Mouse (Mus musculus) frontal cortex, adult (tissue): ENCODE results near the gene Cyp1a2.

Experiments
- ATAC-seq: cut with Nextera tagmentation; 2 replicates; pipeline ENCODE4 v1.9.2; 2017; ENCODE audit warnings: mild to moderate bottlenecking, moderate library complexity, mixed read lengths; ENCODE audit not compliant: low TSS enrichment

Gene Cyp1a2

DNA sequence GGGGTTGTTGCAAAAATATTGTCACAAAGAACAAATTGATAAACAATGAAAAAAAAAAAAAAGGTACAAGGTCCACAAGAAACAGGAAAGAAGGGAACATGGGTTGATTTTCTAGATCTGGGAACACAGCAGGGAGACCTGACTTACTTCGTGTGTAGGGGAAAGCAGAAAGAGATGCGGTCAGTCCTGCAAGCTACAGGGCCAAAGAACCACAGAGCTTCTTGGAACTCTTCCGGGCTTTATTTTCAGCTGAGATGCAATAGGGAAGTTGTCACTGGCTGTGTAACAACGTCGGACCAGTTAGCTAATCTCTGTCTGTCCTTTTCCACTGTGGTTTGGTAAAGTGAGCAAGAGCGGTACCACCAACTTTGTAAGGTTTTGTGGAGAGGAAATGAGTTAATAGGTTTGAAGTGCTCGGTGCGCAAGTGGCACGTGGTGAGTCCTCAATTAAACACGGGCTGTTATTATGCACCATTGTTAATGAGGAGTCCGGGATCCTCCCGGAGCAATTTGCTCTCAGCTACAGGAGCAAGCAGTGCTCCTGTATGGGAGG is 36.9 kb downstream of the Cyp1a2 start:
- ATAC-seq, result no peak

DNA sequence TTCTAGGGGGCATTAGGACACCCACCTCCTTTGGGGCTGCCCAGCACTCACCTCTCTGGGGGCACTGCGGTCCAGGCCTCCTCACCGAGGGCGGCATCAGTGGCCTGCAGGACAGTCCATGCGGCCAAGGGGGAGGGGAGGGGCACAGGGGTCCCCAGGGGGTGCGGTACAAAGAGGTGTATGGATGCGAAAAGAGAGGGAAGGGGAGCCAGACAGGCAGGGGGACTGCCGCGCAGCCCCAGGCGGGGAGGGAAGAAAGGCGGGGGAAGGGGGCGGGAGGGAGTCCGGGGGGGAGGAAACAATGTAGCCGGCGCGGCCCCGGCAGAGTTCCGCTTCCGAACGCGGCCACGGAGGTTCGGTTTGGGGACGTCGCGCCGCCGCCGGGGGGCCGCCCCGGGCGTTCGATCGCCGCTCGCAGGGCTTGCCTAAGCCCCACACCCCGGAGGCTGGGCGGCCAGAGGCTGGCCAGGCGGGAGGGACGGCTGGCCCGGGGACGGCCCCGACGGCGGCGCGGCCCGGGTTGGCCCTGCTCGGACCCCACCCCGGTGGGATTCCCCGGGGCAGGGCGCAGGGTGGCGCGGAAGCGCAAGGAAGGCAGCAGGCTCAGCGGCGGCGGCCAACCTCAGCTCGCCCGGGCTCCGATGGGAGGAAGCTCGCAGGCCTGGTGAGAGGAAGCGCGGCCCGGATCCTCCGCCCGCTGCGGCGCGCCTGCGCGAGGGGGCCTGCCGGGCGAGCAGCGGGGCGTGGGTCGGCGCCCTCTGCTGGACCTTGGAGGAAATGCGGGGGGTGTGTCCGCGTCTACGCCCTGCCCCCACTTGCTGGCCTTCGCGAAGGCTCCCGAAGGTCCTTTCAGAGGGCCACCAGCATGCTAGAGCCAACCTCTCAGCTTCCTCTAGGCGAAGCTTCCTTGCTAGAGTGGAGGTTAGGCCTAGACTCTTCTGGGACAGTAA is 38.3 kb downstream of the Cyp1a2 start:
- peak; percentile 91 for ATAC-seq

DNA sequence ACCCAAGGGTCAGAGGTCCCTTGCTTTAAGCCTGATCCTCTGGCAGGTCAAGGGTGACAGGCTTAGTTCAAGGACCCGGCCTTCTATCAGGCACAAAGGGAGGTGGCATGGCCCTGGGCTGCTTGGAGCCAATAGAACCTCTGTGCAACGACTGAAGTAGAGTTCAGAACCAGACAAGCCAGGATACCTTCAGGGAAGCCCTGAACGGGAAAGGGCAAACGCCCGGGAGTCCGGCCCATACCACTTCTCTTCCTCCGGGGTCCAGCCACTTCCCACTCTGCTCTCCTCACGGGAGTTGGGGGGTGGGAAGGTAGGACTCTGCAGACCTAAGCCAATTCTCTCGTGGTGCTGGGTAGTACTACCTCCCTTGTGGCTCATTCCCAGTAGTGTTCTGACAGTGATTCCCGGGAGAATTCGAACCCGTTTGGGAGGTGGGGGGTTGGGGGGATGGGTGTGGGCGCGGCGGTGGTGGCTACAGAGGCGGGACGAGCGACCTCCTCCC is 39.0 kb downstream of the Cyp1a2 start:
- ATAC-seq, result no peak

DNA sequence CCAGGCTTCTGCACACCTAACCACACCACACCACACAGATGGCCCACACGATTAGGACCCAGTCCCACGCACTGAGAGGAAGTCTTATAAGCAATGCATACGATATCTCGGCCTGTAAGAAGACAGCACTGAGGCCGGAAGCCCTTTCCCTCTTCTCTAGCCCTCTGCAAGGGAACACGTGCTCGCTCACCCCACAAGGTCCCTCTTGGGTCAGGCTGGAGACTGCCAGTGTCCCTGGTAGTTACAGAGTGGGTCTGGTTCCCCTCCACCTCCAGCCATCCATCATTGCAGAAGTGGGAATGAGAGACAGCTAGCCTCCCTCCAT is 39.7 kb downstream of the Cyp1a2 start:
- ATAC-seq, result no peak

DNA sequence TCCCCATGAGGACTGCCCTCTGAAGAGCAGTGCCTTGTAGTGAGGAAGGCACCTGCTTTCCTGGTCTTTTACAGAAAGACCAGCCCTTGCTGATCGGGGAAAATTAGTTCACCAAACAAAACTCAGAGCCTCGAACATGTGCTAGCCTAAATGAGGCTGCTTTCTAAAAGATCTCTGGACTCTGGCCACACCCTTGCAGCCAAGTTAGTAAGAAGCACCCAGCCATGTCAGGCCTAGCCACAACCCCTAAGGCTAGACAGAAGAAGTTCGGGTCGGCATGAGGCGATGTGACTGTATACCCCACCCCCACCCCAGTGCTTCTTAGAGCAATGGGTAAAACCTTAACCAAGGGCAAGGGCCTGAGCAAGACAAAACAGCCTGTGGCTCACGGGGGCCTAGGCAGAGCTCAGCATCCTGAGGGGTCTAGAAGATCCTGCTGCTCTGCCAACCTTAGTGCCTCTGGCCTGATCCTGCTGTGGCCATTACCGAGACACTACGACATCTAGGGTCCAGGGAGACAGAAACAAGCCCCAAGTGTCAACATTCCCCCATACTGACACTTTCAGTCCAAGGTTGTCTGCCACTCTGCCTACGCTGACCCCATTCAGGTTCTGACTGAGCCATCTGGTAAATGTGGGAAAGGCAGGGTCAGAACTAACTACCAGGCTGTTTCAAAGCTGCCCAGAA is 40.2 kb downstream of the Cyp1a2 start:
- ATAC-seq, result no peak

DNA sequence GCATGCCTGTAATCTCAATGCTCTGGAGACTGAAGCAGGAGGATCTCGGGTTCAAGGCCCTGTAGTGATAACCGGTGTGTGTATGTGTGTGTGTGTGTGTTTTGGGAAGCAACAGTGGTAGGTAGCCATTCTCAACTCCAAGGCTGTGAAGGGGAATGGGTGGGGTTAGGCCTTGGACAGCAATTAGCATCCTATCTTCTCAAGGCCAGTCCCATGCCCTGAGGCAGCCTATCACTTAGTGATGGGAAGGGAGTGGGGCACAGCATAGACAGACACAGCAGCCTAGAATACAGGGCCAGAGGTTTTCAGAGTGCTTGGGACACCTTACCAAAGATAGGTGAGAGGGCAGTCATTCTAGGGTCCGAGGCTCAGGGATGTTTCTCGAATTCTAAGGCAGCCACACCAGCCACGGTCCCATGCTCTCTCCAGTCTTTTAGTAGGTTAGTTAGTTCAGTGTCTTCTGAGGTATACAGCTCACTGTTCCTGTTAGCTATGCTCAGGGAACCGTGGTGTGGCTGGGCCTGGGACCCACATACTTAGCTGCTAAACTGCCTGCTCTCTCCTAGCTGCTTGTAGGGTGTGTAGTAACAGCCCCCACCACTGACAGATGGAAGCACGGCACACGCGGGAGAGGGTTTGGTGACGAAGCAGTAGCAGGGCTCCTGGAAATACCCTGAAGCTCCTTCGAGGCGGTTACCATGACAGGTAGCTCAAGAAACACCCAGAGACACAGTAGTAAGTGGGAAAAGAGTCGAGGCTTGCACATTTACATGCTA is 41.5 kb downstream of the Cyp1a2 start:
- no peak for ATAC-seq

DNA sequence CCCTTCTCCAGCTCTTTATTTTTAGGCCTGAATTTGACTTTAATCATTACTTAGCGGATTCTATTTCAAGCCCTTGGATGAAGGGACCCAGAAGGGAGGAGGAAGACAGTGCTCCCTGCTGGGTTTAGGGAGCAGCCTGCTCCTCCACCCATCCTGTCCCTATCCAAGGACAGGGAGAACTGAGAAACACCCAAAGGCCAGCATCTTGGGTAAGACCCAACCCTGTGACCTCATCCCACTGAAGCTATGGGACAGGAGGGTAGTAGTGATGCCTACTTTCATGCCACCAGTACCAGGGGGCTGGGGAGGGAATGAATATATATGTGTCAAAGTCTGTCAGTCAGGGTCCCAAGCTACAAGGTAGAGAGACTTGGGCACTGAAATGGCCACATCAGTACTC is 42.5 kb downstream of the Cyp1a2 start:
- no peak; the same call in 1 of the 2 replicates for ATAC-seq

DNA sequence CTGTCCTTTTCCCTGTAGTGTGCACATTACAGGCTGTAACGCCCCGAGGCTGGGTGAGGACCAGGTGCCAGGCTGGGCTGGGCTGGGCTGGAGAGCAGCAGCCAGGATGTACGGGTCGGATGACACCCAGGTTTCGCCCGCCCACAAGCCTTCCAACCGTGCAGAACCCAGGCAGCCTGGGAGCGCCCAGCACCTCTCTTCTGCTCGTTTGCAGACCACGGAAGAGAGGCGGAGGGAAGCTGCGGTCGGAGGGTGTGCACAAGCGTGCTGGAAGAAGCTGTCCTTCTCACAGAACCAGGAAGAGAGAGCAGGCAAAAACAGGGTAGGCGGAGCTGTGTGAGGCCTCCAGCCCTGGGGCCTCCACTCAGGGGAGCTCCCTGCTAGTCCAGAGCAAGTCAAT is 43.1 kb downstream of the Cyp1a2 start:
- peak; percentile 38; the same call in 1 of the 2 replicates for ATAC-seq

DNA sequence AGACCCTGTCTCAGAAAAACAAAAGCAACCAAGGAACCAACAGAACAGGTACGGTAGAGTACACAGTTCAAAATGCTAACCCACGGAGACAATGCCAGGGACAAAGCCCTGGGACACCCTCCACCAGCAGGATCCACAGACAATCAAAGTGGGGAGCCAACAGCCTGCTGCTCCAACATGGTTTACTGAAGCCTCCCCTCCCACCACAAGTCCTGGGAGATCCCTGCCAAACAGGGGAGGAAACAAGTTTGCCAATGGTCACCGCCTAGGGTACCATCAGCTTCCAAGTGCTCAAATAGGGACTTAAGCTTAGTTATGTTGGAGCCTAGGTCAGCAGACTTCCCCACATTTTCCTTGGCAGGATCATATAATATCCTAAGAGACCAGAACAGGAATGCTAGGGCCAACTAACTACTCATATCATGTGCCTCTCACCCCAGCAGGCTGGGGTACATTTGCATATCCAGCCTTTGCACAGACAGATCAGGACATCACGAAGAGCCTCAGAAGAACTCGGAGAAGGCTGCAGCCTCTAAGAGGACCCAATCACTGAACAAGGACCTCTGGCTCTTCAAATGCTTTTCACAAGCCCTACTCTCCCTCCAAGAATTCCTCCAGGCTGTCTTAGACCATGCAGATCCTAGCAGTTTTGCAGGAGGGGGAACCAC is 43.7 kb downstream of the Cyp1a2 start:
- ATAC-seq, result no peak

DNA sequence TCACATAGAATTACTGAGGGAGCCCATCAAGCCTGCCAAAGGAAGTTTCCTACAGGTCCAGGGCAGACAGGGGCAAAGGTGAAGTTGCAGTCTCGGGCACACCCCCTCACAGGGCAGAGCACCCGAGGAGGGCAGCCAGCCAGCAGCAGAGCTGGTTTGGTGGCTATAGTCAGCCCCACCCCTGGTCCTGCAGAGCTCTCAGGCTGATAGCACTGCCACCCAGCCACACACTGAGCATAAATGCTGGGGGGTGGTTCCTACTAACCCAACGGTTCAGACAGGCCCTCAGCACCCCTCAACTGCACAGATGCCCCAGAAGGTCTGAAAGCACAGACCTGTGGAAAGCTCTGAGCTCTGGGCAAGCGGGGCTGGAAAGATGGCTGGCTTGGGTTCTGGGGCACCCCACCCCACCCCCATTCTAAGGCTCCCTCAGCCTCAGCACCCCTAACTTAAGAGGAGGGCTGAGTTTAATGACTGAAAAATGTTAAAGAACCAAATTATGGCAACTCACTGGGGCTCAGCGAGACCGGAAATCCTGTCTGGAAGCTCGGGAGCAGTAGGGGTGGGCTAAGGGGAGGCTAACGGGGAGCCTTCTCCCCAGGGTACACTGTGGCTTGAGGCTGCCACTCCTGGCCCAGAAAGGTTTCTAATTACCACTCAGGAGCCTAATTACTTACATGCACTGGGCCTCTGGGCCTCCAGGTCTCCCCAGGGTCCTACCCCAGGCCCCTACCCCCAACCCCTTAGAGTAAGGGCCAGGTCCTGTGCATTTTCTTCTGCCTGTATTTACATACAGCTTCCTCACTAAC is 44.6 kb downstream of the Cyp1a2 start:
- no peak for ATAC-seq

DNA sequence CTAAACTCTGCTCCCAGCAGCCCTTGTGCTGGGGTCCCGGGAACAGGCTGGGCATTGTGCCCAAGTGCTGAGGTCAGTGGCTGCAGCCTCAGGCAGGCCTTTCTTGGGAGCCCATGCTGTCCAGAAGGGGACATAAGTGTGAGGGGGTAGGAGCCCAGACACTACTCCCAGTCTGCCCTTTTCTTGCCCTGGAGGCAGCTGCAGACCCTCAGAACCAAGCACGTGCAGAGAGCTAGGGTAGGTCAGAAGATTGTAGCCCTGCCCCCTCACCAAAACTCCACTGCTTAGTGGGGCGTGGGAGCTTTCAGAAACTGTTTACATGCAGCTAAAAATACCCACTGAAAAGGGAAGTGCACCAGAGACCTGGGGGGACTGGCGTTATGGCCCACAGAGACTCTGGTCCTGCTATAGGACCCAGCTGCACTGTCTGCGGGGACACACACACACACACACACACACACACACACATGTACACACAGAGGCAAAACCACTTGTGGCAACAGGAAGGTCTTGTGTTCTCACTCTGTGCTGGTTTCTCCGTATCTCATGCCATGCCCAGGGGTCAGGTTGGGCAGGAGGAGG is 45.7 kb downstream of the Cyp1a2 start:
- ATAC-seq, result no peak

DNA sequence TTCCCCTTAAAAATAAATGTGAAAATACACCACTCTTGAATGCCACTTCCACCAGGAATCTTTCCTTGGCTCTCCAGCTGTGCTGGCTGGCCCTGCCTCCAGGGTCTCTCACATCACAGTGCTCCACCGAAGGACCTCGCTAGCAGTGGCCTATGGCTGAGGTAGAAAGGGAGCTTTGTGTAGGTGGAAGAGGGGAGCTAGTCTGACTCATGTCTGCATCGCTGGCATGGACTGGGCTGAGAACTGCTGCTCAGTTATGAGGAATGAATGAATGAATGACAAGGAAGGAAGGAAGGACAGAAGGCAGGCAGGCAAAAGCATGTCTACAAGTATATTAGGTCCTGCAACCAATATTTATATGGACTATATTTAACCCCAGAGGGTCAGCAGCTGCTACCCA is 46.2 kb downstream of the Cyp1a2 start:
- no peak for ATAC-seq

DNA sequence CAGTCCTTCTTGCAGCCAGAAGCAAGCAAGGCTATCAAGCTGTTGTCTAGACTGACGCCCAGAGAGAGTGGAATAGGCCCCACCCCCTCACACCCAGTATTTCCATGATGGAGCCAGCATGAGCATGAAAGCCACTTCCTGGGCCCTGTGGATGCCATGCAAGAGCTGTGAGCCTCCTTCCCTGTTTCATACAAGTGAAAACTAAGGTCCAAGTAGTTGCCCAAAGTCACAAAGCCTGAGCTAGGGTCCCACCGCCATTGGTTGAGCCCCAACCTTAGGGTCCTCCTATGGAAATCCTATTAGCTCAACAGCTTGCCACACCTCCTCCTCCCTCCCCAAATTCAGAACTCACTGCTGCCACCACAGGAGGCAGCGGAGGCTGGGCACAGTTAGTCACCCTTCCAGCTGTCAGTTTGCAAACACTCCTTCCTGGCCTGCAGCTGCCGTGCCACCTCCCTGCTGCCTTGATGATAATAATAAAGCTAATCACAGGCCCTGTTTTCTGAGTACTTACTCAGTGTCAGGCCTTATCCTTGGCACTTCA is 50.0 kb downstream of the Cyp1a2 start:
- peak; percentile 72 for ATAC-seq

DNA sequence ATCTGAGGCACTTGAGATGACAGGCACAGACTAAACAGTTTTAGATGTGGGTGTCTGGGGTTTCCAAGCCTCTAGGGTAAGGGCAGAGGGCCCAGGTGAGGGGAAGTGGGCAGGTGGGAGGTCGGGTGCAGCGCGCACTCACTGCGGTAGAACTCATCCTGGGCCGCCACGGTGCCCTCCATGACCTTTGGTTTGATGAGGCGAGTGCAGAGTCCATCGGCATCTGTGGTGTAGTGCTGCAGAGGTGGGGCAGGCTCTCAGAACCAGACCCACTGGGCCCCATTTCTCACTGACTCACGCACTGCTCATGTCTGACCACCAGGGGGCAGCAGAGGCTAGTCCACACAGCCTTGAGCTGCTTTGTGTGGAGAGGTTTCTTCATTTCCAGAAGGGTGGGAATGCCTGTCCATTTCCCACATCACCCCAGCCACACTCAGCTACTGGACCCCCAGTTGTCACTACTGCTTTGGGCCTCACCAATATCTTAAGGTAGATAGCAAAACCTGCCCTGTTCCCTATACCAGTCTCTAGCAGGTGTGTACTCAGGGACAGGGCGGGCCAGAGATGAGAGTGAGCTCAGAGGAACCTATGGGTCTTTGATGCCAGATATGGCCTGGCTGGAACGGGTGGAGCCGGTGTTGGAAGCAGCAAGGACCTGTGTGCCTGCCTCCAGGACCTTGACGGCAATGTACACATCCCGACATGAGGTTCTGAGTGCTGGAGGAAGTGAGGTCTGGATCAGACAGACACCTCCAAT is 54.2 kb downstream of the Cyp1a2 start:
- peak; percentile 78; the same call in 1 of the 2 replicates for ATAC-seq

DNA sequence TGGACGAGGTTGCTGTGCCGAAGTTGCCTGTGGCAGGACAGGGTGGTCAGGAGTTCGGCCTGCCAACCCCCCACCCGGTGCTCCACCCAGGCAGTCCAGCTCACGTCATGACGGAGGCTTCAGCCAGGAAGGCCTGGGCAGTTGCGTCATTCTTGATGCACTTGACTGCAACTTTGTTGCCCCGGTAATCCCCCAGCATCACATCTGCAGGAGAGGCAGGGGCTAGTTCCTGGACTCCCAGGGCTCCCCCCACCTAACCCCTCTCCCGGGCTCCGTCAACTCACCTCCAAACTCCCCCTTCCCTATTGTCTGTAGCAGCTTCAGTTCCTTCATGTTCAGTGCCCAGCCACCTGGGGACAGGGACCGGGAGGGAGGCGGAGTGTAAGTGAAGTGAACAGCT is 54.8 kb downstream of the Cyp1a2 start:
- no peak for ATAC-seq

DNA sequence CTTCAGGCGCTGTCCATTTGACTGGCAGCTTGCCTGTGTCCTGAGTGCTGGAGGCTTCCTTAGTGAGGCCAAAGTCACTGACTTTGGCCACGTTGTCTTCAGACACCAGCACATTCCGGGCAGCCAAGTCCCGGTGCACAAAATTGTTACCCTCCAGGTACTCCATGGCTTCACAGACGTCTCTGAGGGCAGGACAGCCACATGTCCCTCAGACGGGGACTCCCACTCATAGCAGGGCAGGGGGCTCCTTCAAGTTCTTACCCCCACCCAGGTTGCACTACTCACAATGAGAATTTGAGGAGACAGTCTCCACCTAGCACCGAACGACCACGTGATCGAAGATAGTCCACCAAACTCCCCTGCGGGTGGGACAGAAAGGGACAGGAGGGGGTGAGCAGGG is 55.6 kb downstream of the Cyp1a2 start:
- no peak for ATAC-seq

DNA sequence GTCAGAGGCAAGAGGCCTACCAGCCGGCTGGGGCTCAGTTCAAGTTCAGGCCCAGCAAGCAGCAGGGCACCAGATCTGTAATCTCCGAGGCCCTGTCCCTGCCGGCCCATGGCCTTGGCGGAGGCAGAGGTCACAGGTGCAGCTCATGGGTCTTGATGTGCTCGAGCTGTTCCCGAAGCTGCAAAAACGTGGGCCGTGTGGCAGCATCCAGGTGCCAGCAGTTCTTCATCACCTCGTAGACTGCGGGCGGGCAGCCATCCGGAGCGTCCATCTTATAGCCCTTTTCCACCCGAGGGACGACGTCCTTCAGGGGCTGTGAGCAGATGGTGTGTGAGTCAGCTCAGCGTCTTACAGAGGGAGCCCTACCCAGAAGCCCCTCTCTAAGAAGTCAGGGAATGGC is 56.3 kb downstream of the Cyp1a2 start:
- no peak for ATAC-seq
